Mouse (Mus musculus): ENCODE measurements around the gene Scarb1.

DNA sequence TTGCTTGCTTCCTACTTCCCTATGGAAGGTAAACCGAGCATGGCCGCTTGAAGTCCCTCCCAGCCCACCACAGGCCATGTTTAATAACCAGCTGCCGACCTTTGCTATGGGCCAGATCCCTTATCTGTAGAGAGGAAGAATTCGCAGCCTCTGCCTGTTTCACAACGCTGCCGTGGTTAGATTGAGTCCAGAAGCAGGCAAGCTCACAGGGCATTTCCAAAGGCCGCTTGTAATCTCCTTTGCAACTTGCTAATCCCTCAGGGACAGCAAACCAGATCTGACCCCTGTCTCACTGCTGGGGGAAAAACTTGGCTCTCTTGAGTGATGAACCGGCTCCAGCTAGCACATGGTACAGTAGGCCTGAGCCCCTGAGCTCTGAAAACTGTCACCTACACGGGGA, 3.9 kb downstream of the Scarb1 start:
- no peak for TF ChIP-seq CTCF (IDR thresholded peaks at IDR 0.05; ENCODE audit: borderline replicate concordance, insufficient read depth, low read depth, low read length)
- no peak for TF ChIP-seq POLR2A (IDR thresholded peaks at IDR 0.05; ENCODE audit: borderline replicate concordance, insufficient read depth, low read length)

All from cerebellum, adult 2 months (tissue).